Mouse (Mus musculus): Measurements from ENCODE around the gene Disc1.
A peak's percentile ranks its signal among the peaks of the same experiment; 100 is the strongest.

Gene Disc1

GRCm38 (mm10) chr8:125268181-125268705 is 214.2 kb downstream of the Disc1 start:
- no peak for DNase-seq (ENCODE audit: low spot score)

GRCm38 (mm10) chr8:125270292-125270691 is 216.3 kb downstream of the Disc1 start:
- DNase-seq (ENCODE audit: low spot score) = no peak

DNA sequence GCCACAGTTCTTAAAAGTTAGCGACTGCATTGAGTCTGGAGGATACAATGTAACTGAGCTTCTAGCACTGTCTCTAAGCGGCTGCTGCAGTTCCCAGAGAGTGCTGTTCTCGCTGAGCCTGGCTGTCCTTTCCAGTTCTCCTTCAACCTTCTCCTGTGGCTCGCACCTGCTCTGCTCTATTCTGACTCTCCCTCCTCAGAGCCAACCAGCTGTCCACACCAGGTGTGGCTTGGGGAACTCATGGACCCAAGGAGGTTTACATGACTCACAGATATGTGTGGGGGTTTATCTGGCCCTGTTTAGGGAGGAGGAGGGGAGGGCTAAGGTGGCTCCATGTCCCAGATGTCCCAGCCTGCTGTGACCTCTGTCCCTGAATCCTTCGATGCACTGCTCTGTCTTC is 217.4 kb downstream of the Disc1 start:
- no peak for DNase-seq (ENCODE audit: low spot score)

DNA sequence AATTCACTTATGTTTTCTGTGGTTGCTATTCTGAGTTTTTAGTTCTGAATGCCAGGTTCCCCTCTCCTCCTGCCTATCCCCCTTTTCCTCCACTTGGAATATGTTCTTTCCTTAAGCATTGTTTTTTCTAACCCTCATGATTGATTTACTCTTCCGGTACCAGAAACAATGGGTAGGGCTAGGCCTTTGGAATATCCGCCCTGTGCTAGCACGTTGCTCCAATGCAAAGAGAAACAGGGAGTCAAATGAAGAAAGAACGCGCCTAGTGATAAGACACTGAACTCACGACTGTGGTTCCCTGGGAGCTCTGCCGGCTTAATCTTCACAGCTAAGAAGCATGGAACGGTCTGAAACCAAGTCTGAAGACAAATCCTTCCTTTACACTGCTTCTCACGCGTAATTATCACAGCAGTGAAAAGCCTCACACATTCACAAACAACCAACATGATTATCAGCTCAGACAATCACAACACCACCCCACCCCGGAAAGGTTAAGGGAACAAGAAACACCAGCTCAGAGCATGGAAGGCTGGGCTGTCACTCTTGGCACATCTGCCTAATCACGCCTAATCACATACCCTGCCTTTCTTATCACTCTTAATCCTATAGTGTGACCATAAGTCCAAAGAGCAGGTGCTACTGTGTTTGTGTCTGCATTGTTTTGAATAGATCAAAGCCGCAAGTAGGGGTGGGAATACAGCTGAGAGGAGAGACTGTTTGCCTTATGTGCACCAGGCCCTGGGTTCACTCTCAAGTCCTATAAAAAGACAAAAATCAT is 218.3 kb downstream of the Disc1 start:
- DNase-seq (ENCODE audit: low spot score) = no peak

DNA sequence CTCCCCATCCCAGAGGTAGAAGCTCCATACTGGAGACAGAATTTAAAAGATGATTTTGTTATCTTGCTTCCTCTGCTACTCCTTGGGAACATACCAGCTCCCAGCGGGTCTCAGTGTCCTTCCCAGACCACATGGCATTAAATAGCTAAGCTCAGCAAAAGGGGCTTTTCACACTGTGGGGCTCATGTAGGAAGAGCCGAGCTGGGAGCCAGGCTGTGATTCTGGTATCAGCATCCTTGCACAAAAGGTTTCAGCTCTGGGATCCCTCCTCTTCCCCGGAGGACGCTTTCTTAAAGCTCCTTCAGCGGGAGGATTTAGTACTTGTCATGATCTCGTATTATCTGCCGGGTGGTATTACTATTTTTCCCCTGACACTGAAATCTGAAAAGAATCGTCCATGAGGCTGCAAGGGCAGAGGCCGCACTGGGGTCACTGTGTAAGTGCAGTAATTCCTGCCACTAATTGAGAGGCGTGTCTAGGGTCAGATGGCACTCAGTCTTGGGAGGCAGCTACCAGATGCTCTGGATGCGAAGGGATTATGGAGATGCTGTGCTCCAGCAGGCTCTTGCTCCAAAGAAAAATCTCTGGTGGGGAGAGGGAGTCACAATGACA is 223.2 kb downstream of the Disc1 start:
- DNase-seq (ENCODE audit: low spot score) = no peak

DNA sequence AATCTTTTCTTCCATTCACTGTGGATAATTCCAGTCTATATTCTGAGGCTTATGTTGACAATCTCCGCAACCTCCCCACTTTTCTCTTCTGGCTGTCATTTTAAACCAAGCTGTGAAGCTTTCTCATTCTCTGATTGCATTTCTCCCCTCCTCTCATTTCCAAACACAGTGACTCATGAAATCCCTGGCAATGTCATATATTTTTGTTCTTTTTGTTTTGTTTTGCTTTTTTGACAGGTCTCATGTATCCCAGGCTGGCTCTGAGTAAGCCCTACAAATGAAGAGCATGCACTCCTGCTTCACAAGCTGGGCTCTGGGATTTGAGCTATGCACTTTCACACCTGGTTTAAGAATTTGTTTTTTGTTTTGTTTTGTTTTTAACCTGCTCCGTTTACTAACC is 225.2 kb downstream of the Disc1 start:
- DNase-seq (ENCODE audit: low spot score) = no peak

GRCm38 (mm10) chr8:125279892-125280291 is 225.9 kb downstream of the Disc1 start:
- DNase-seq (ENCODE audit: low spot score) = no peak

GRCm38 (mm10) chr8:125282531-125282930 is 228.5 kb downstream of the Disc1 start:
- no peak for DNase-seq (ENCODE audit: low spot score)

DNA sequence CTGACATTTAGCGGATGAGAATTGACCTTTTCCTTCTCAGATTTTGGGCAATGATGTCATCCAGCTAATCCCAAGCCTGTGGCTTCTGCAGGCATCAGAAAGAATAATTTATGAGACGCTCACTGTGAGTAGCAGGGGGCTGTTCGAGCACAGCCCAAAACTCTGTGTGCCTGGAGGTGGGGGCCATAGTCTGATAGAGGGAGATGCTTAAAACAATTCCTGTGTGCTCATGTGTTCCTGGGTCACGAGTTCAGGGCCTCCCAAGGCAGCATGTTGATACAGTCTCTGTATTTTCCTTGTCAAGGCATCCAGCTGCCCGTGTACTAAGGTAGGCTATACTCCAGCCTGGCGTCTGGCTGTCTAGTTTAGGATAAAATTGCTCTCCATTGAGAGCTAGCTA is 229.5 kb downstream of the Disc1 start:
- no peak for DNase-seq (ENCODE audit: low spot score)

DNA sequence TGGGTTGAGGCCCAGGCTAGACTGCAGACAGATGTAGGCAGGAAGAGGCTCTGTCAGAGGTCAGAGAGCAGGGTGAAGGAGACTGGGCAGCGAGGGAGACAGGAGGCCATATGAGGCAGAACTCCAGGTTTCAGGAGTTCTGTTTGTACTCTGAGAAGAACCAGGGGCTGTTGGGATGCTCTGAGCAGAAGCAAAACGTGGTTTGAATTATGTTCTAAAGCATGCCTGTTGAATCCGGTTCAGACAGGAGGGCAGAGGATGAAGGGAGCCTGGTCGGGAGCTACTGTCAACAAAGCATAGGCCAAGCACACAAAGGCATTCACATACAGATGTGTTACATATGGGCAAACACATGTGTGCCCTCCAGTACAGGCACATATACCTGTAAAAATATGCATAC is 230.9 kb downstream of the Disc1 start:
- DNase-seq (ENCODE audit: low spot score) = no peak

GRCm38 (mm10) chr8:125285391-125285790 is 231.4 kb downstream of the Disc1 start:
- DNase-seq (ENCODE audit: low spot score) = no peak

GRCm38 (mm10) chr8:125285966-125286681 is 232.1 kb downstream of the Disc1 start:
- peak; percentile 39 for DNase-seq (ENCODE audit: low spot score)

DNA sequence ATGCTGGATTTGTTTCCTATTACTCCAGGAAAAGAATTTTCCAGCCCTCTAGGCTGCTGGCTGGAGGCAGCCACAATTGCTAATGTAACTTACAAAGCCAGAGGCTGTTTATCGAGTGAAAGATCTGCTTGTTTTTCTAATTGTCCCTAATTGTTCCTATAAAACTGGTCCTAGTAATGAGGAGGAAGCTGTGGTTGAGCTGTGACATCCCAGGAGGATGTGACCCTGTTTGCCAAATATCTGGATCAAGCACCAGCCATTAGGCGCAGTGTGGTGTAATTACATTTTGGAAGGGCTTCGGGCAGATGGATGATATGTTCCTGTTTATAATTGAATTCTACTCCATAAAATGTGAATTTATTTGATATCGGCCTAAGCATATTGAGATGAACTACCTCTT is 233.3 kb downstream of the Disc1 start:
- no peak for DNase-seq (ENCODE audit: low spot score)

DNA sequence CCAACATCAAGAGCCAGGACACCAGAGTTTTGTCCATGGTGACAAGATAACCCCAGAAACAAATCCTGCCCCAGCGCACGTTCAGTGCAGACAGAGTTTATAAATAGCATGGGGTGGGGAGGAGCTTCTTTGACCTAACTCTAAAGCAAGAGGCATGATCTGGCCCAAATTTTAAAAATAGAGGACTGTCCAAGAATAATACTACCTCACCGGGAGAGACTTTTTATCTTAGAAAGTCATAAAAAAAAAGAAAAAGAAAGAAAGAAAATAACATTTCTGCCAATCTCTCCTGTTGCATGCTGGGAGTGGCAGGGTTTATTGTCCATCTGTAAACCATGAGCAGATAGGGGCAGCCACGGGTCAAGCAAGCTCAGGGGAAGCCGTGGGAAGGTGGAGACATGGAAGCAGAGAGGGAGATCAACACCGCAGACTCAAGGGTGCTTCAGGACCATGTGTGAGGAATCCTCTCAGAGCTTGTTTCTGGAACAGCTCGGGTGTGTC is 233.9 kb downstream of the Disc1 start:
- no peak for DNase-seq (ENCODE audit: low spot score)

GRCm38 (mm10) chr8:125291506-125291905 is 237.5 kb downstream of the Disc1 start:
- no peak for DNase-seq (ENCODE audit: low spot score)

GRCm38 (mm10) chr8:125291932-125292717 is 238.1 kb downstream of the Disc1 start:
- DNase-seq (ENCODE audit: low spot score) = no peak

DNA sequence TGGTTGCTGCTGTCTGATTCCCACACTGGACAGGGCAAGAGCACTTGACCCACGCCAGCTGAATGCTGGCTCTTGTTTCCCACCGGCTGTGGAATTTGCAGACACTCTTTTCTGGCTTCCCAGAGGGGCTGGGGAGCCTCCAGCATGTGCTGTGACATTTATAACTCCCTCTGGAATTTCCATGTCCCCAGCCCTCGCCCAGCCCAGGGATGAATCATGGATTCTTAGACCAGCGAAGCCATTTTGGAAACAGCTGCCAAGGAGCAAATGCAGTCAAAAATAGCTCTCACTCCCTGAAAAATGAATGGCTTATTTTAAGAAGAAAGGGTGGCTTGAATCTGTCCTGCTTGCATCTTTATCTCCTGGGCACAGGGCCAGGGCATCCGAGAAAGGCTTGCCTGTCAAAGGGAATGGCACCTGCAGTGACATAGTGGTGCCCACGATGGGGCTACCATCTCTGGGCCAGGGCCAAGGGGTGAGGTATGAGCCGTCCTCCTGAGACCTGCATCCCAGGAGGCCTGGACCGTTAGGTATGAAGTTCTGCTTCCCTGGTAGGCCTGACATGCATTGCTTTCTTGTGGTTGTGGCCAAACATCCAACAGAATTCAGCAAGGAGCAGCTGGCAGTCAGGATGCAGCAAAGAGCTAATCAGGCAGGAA is 239.1 kb downstream of the Disc1 start:
- peak; percentile 20 for DNase-seq (ENCODE audit: low spot score)

- no peak for DNase-seq (ENCODE audit: low spot score)
These were observed 245.3 kb downstream of the Disc1 start for GRCm38 (mm10) chr8:125299248-125299647.

GRCm38 (mm10) chr8:125301931-125302361 is 248.0 kb downstream of the Disc1 start:
- no peak for DNase-seq (ENCODE audit: low spot score)

- DNase-seq (ENCODE audit: low spot score) = no peak
These were observed 252.7 kb downstream of the Disc1 start for GRCm38 (mm10) chr8:125306665-125307064.

- no peak for DNase-seq (ENCODE audit: low spot score)
These were observed 256.0 kb downstream of the Disc1 start for GRCm38 (mm10) chr8:125309985-125310384.

All from ovary, postnatal 14 days (tissue).